Mouse (Mus musculus) G1E (cell line): ENCODE results near the gene Fem1a.

Source experiments
- CTCF ChIP-seq: IDR thresholded peaks from 2 replicates; pipeline ENCODE4 v1.5.1; 2012; ENCODE audit warnings: low read depth, low read length, inconsistent platforms, mixed read lengths
- GATA1 ChIP-seq: IDR thresholded peaks from 2 replicates; pipeline ENCODE4 v1.6.1; 2012; ENCODE audit warnings: borderline replicate concordance, low read length, inconsistent platforms, mixed read lengths
- POLR2AphosphoS5 ChIP-seq: IDR thresholded peaks from 2 replicates; pipeline ENCODE4 v1.6.1; 2012; ENCODE audit warnings: low read depth, low read length, inconsistent platforms; ENCODE audit not compliant: insufficient replicate concordance
- TAL1 ChIP-seq: conservative IDR thresholded peaks from 2 replicates; pipeline ENCODE4 v1.6.1; 2012; ENCODE audit warnings: low read depth, low read length, inconsistent platforms, mixed read lengths

GRCm38 (mm10) chr17:56218377-56219191 is 38.0 kb upstream of the Fem1a start, which contains the start of gene Dpp9:
- TF ChIP-seq CTCF (no peak), TAL1 (no peak), GATA1 (no peak), POLR2AphosphoS5 (no peak)
